Mouse (Mus musculus) CH12.LX (cell line): ENCODE measurements at regions not wholly inside any gene's neighbourhood (a gene's known extent, or its start where the extent isn't known, plus 50 kb on each side); places are given as distances from the start of the nearest gene placed in this dataset.

Source experiments
- DNase-seq: peaks from one replicate; pipeline ENCODE4 v3.0.0-alpha.2; 2013; ENCODE audit errors: extremely low read depth
- H3K27ac ChIP-seq: 2 replicates; pipeline ENCODE4 v1.5.1; 2012; ENCODE audit warnings: low read depth, mild to moderate bottlenecking, control low read depth, moderate library complexity; ENCODE audit not compliant: insufficient read depth
- H3K27me3 ChIP-seq: replicated peaks from 2 replicates; pipeline ENCODE3; 2012; ENCODE audit warnings: inconsistent platforms
- H3K36me3 ChIP-seq, 2 experiments: replicated peaks in 1 of 2; 2 replicates each; pipeline versions ENCODE3 to v1.6.1; 2012; ENCODE audit warnings: inconsistent platforms in 1 of 2, low read length in 1 of 2, mild to moderate bottlenecking in 1 of 2, mixed read lengths in 1 of 2, moderate library complexity in 1 of 2; ENCODE audit not compliant: control insufficient read depth in 1 of 2, insufficient read depth in 1 of 2
- H3K4me1 ChIP-seq, 2 experiments: 2 replicates each; pipeline ENCODE4 v1.6.1; 2012; ENCODE audit warnings: inconsistent platforms in 1 of 2, moderate library complexity in 1 of 2; ENCODE audit not compliant: insufficient read depth in 2 of 2, control insufficient read depth in 1 of 2
- H3K4me2 ChIP-seq: 2 replicates; pipeline ENCODE4 v1.6.1; 2012; ENCODE audit warnings: low read depth, mild to moderate bottlenecking, control low read depth; ENCODE audit not compliant: poor library complexity, insufficient read depth, severe bottlenecking
- H3K4me3 ChIP-seq, 3 experiments: fragments of 150-350 bp in 1 of 3; sonication (generic) in 1 of 3; replicated peaks in 1 of 3; 2 replicates each; pipeline versions ENCODE3 to v1.5.1; 2011 to 2012; ENCODE audit warnings: low read depth in 2 of 3, low read length in 2 of 3, mild to moderate bottlenecking in 2 of 3, moderate library complexity in 2 of 3, control low read depth in 1 of 3, improper control_type of control experiment in 1 of 3, inconsistent platforms in 1 of 3, mixed read lengths in 1 of 3; ENCODE audit not compliant: poor library complexity in 1 of 3
- H3K79me2 ChIP-seq: replicated peaks from 2 replicates; pipeline ENCODE4 v1.6.1; 2012; ENCODE audit warnings: mild to moderate bottlenecking, moderate library complexity; ENCODE audit not compliant: control insufficient read depth, poor library complexity, insufficient read depth, severe bottlenecking; ENCODE audit errors: extremely low read depth
- H3K9ac ChIP-seq: 2 replicates; pipeline ENCODE4 v1.6.1; 2012; ENCODE audit warnings: low read depth, mild to moderate bottlenecking, control low read depth, moderate library complexity; ENCODE audit not compliant: insufficient read depth
- H3K9me3 ChIP-seq: replicated peaks from 2 replicates; pipeline ENCODE3; 2012; ENCODE audit warnings: low read length, inconsistent platforms, mixed read lengths
- CHD1 ChIP-seq: IDR thresholded peaks from 2 replicates; pipeline ENCODE4 v1.6.1; 2012; ENCODE audit warnings: low read depth, low read length, improper control_type of control experiment, inconsistent platforms
- MAFK ChIP-seq: IDR thresholded peaks from 2 replicates; pipeline ENCODE4 v1.6.1; 2011; ENCODE audit warnings: low read length, improper control_type of control experiment; ENCODE audit not compliant: insufficient replicate concordance
- MAZ ChIP-seq: IDR thresholded peaks from 2 replicates; pipeline ENCODE4 v1.6.1; 2012; ENCODE audit warnings: low read depth, mild to moderate bottlenecking, inconsistent platforms, low read length, improper control_type of control experiment, moderate library complexity
- NELFE ChIP-seq: IDR thresholded peaks from 2 replicates; pipeline ENCODE4 v1.6.1; 2011; ENCODE audit warnings: low read depth, low read length, improper control_type of control experiment
- USF1 ChIP-seq: IDR thresholded peaks from 2 replicates; pipeline ENCODE4 v1.6.1; 2014; ENCODE audit warnings: low read depth, mild to moderate bottlenecking, inconsistent platforms, low read length, improper control_type of control experiment
- ZC3H11A ChIP-seq: IDR thresholded peaks from 2 replicates; pipeline ENCODE4 v1.6.1; 2012; ENCODE audit warnings: low read depth, mild to moderate bottlenecking, inconsistent platforms, low read length, improper control_type of control experiment
- ZMIZ1 ChIP-seq: IDR thresholded peaks from 2 replicates; pipeline ENCODE4 v1.6.1; 2012; ENCODE audit warnings: low read depth, mild to moderate bottlenecking, inconsistent platforms, low read length, improper control_type of control experiment
- dilution Hi-C: fragments of 300-500 bp; cut with MboI; formaldehyde crosslinking; loops from 2 replicates; pipeline ENCODE4 v1.14.3; 2020; ENCODE audit warnings: low sequenced_read_pairs; ENCODE audit not compliant: extremely low pct_unique_long_range_greater_than_20kb, extremely low pct_ligation_motif_present
- in situ Hi-C: fragments of 300-500 bp; cut with MboI; formaldehyde crosslinking; loops from 3 replicates; pipeline ENCODE4 v1.14.3; 2019; ENCODE audit warnings: low sequenced_read_pairs, low pct_ligation_motif_present, low pct_unique_long_range_greater_than_20kb, mixed read lengths

DNA sequence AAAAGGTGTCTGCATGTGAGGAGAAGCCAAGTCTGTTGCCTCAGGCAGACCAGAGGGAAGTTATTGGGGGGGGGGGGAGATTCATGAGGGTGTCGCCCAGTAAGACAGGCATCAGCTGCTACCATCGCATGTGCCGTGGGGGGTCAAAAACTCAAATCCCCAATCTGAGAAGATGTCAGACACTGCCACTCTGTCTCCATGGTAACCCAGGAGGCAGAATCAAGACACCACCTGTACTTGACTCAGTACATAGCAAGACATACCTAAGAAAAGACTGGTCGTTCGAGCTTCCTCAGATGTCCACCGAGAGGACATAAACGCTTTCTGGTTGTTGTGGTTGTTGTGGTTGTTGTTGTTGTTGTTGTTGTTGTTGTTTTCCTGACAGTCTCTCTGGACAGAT, 418.1 kb downstream of the Plekhb2 start:
- Histone ChIP-seq H3K4me3 (no peak overlapping the region), H3K79me2 (no peaks in the 10 kb centered on the region), H3K4me1 (no peaks in the 10 kb centered on the region), H3K36me3 (no peaks in the 10 kb centered on the region), H3K9ac (no peak overlapping the region), H3K9me3 (no peaks in the 10 kb centered on the region), H3K4me2 (no peak overlapping the region), H3K27me3 (no peaks in the 10 kb centered on the region)
- in situ Hi-C loops: loop anchor here (25.0 kb wide), 1 partner anchor 381 kb away; no protein-coding TSS in a partner anchor
- no peak for TF ChIP-seq USF1
- TF ChIP-seq ZMIZ1: no peak
- no peak for TF ChIP-seq MAZ
- TF ChIP-seq CHD1: no peak
- no peak for TF ChIP-seq MAFK
- TF ChIP-seq NELFE: no peak
- TF ChIP-seq ZC3H11A: no peak
- TF ChIP-seq, all 38 proteins: peak for 0
- H3K27ac ChIP-seq: no peak overlapping the region
- dilution Hi-C loops: no loop called here
- no peak for DNase-seq

GRCm38 (mm10) chr1:35274978-35275377, 425.2 kb downstream of the Plekhb2 start:
- no peak for TF ChIP-seq ZMIZ1
- no peaks in the 10 kb centered on the region for H3K4me1 ChIP-seq
- H3K36me3 ChIP-seq: no peaks in the 10 kb centered on the region
- peaks cover 1% of the 10 kb centered on the region for H3K27me3 ChIP-seq
- in situ Hi-C loops (loop anchor here (25.0 kb wide), 1 partner anchor 388 kb away; no protein-coding TSS in a partner anchor), dilution Hi-C loops (no loop called here)
- no peak for DNase-seq
- H3K4me3 ChIP-seq: no peak overlapping the region
- no peaks in the 10 kb centered on the region for H3K79me2 ChIP-seq
- H3K4me2 ChIP-seq: no peak overlapping the region
- no peak overlapping the region for H3K9ac ChIP-seq
- no peak overlapping the region for H3K27ac ChIP-seq
- no peaks in the 10 kb centered on the region for H3K9me3 ChIP-seq
